Mouse (Mus musculus) lung, postnatal 0 days (tissue): Measurements from ENCODE around the gene Ldb3.

ENCODE experiments used
- CTCF ChIP-seq: IDR thresholded peaks from 2 replicates; pipeline ENCODE4 v1.5.1; 2016; ENCODE audit warnings: antibody characterized with exemption, mild to moderate bottlenecking
- EP300 ChIP-seq: IDR thresholded peaks from 2 replicates; pipeline ENCODE4 v1.6.1; 2016; ENCODE audit warnings: antibody characterized with exemption, mild to moderate bottlenecking, control low read depth

- TF ChIP-seq CTCF (no peak), EP300 (no peak)
Measured at GRCm38 (mm10) chr14:34552226-34552625, 36.3 kb downstream of the Ldb3 start.
